Mouse (Mus musculus): ENCODE data around the gene Ccr7.

- TF ChIP-seq CTCF (IDR thresholded peaks at IDR 0.05; ENCODE audit: control insufficient read depth, insufficient read depth, insufficient replicate concordance, low read depth, low read length) (no peak), POLR2A (IDR thresholded peaks at IDR 0.05; ENCODE audit: control insufficient read depth, low read depth, low read length) (no peak)
These were observed 23.0 kb upstream of the Ccr7 start for GRCm38 (mm10) chr11:99177925-99178198.
